Mouse (Mus musculus) testis, postnatal 10 days (tissue): ENCODE data around the gene Nemp1.
"Not testable (repeated sequence)": the region's sequence is repeated elsewhere in the genome, so short reads cannot be mapped to it uniquely, and the experiment has no call there.

ENCODE experiments used
- DNase-seq: peaks from one replicate; pipeline ENCODE4 v3.0.0; 2021; ENCODE audit warnings: low spot score

Nemp1 gene

GRCm38 (mm10) chr10:127645791-127646190 lies 20.9 kb upstream of the Nemp1 start:
- no peak for DNase-seq

- no peak for DNase-seq
These were observed 13.6 kb upstream of the Nemp1 start for GRCm38 (mm10) chr10:127652906-127653638.

- no peak for DNase-seq
These were observed 11.6 kb upstream of the Nemp1 start for GRCm38 (mm10) chr10:127654970-127655579.

DNA sequence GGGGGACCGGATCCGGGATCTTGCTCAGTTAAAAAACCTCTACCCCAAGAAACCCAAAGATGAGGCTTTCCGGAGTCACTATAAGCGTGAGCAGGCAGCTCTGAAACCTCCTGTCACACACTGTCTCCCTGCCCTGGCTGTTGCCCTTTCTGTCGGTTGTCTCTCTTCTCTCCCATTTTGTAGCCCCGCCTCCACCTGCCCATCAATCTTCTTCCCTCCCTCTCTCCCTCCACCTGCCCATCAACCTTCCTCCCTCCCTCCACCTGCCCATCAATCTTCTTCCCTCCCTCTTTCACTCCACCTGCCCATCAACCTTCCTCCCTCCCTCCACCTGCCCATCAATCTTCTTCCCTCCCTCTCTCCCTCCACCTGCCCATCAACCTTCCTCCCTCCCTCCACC lies 9.1 kb upstream of the Nemp1 start:
- DNase-seq, result not testable (repeated sequence)

- DNase-seq, result no peak
These were observed 8.6 kb upstream of the Nemp1 start for GRCm38 (mm10) chr10:127658076-127658475.

DNA sequence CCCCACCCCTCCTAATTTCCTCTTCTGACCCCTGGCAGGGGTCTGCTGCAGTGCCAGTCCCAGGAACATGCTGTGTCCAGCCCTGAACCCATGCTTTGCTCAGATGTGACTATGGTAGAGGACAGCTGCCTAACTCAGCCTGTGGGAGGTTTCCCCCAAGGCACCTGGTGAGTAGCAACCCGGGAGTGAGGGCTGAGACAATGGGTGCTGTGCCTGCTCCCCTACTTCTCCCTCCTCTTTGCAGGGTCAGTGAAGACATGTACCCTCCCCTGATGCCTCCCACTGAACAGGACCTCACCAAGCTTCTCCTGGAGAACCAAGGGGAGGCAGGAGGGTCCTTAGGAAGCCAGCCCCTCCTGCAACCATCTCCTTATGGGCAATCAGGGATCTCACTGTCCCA lies 7.2 kb upstream of the Nemp1 start:
- no peak for DNase-seq

- peak; percentile 57 for DNase-seq
These were observed 5.3 kb upstream of the Nemp1 start for GRCm38 (mm10) chr10:127661291-127661914.

- DNase-seq, result peak; percentile 80
These were observed 4.6 kb upstream of the Nemp1 start for GRCm38 (mm10) chr10:127661915-127662663.

- peak; percentile 64 for DNase-seq
These were observed 3.9 kb upstream of the Nemp1 start for GRCm38 (mm10) chr10:127662666-127663253.

DNA sequence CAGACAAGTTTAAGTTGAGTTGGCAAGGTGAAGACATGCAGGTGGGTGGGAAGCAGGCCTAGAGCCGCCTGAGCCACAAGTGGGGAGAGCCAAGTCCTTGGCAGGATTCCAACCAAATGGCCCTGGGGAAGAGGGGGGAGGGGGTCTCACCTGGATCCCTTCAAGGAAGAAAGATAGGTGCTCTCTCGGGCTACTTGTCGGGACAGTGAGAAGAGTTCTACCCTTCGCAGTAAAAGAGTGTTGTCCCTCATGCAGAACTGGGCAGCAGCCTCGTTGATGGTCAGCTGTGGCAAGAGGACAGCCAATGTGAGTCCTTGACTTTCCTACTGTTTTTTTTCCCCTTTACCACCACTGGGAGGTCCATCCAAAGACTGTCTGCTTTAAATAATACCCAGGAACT lies 3.1 kb upstream of the Nemp1 start:
- peak; percentile 61 for DNase-seq

DNA sequence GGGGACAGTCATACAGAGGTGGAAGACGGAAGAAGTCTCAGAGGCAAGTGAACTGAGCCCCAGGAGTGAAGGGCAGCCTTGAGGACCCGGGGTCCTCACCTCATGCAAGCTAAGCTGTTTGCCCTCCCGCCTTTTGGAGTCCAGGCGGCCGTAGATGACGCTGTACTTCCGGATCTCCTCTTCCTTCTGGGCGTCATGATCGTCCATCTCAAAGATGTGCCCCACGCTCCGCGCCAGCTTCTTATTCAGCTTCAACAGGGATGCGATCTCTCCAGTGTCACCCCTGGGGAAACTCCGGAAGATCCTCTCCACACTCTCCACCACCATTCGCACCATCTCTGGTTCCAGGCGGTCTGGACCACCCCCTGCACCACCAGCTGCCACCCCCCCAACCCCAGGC lies 2.5 kb upstream of the Nemp1 start:
- no peak for DNase-seq

DNA sequence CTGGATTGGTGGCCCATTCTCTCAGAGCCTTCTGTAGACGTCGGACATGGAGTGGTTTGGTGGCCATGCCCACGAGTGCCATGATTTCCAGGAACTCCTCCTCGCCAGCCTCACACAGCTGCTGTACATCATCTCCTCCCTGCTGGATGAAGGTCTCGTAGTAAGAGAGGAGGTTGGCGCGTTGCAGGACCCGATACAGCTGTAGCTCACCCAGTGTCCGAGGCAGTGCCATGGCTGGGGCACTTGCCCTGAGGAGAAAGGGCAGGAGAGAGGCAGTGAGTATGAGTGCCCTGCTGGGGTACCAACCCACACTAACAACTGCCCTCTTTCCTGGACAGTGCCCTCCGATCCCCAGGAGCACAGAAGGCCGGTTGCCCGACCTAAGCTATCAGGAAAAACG lies 1.8 kb upstream of the Nemp1 start:
- no peak for DNase-seq

GRCm38 (mm10) chr10:127665366-127666181 lies 1.1 kb upstream of the Nemp1 start:
- peak; percentile 54 for DNase-seq

DNA sequence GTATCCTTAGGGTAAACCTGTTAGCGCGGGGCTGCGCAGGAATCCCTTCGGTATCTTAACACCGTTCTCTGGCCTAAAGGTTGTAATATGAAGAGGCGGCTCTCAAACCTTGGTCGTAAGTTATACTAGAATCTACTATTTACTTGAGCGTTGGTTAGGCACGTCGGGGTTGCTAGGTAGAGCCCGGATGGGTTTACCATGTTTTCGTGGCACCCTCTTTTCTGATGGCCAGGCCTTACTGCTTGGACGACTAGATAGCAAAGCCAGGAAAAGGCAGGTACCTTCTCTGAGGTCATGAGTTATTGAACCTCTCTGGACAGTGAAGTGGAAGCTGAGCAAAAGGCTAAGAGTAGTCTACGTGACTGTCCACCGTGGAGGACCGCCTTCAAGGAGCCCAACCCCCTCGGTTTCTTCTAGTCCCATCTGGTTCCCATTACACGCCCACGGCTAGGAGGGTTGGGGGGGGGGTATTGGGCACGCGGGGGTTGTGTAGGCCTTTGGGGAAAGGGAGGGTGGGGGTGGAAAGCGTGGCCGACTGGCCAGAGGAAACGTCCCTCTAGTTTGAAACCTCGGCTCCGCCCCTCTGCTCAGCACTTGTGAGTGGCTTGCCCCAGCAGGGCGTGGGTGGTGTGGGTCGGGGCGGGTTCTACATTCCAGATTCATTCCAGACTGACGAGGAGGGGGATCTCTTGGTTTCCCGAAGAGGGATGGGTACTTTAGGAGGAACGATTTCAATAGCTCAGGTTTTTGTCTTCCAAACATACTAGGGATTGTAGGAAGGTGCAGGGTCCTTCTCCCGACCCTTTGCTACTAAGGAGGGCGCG lies 780 bp downstream of the Nemp1 start:
- peak; percentile 93 for DNase-seq

GRCm38 (mm10) chr10:127668093-127669050 lies 1.7 kb downstream of the Nemp1 start, which contains the start of gene Nab2:
Nab2 (minus strand) TSS chr10:127668568.
- DNase-seq, result peak; percentile 91

- DNase-seq, result peak; percentile 69
These were observed 2.5 kb downstream of the Nemp1 start for GRCm38 (mm10) chr10:127669170-127669569.

GRCm38 (mm10) chr10:127670185-127670584 lies 3.5 kb downstream of the Nemp1 start:
- DNase-seq, result no peak

GRCm38 (mm10) chr10:127671276-127671675 lies 4.6 kb downstream of the Nemp1 start:
- peak; percentile 63 for DNase-seq

GRCm38 (mm10) chr10:127674046-127674655 lies 7.5 kb downstream of the Nemp1 start:
- no peak for DNase-seq
